Mouse (Mus musculus): ENCODE measurements around the gene Zc3h12a. TPM values are rescaled to one million over a fixed set of nuclear protein-coding genes. Genes with fewer than 3 reads are reported as not detected.

The Zc3h12a gene
- polyA plus RNA-seq, 1 experiment from 2014 or later, result 0.30 TPM

DNA sequence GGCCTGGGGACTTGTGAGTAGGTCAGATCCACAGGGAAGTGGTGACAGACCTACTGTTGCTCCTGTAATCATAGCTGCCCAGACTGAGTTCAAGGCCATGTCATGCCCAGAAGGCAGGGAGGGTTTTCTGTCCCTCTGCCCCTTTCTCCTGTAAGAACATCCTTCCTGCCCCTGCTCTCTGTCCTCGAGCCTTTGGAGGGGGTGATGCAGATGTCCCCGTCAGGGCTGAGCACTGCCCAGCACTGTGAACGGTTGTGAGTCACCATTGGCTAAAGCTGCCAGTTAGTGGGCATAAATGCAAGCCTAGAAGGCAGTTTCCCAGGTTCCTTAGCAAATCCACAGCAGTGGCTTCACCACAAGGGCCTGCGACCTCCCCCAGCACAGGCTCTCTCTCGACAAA is 34.6 kb downstream of the Zc3h12a start:
- peaks cover 76% of the 10 kb centered on the region for H3K36me3 ChIP-seq
- no peak overlapping the region for H3K27ac ChIP-seq (replicated peaks)
- 0 out of 2 replicates have a peak, but pooled peaks cover 3% of the 10 kb centered on the region for H3K9me3 ChIP-seq (replicated peaks)
- H3K27me3 ChIP-seq (ENCODE audit: low read depth, poor library complexity, severe bottlenecking), result no peaks in the 10 kb centered on the region
- 90% methylated on average over 5 of the region's 5 CpGs for WGBS
- H3K4me3 ChIP-seq, result no peak overlapping the region
- no peaks in the 10 kb centered on the region for H3K4me1 ChIP-seq
- no peak for DNase-seq (ENCODE audit: low spot score)

DNA sequence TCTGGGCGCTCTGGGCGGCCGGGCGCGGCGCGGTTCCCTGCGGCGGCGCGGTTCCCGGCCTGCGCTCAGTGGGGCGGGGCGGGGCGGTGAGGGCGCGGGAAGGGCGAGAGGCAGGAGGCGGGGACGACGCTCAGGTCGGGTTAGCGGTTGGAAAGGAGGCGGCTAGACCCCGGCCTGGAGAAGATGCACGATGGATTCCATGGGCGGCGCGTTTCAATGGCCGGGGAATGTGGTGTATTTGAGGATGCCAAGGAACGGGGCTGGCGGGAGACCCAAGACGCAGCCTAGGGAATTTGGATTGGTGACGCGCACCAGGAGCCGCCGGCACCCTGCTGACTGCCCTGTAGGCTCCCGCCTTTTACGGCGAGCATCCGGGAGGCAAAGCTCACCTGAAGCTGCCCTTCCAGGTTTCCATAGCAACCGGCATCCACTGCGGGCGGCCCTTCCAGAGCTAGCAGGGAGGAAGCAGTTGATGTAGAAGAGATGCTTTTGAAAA is 42.2 kb downstream of the Zc3h12a start:
- Histone ChIP-seq H3K27ac (replicated peaks) (peak overlapping the region; percentile 99), H3K9me3 (replicated peaks) (no peaks in the 10 kb centered on the region), H3K36me3 (peaks cover 54% of the 10 kb centered on the region), H3K4me3 (peak overlapping the region; percentile 93), H3K4me1 (peaks cover 30% of the 10 kb centered on the region), H3K27me3 (ENCODE audit: low read depth, poor library complexity, severe bottlenecking) (no peaks in the 10 kb centered on the region)
- under 1% methylated on average over 45 of the region's 45 CpGs for WGBS
- DNase-seq (ENCODE audit: low spot score), result no peak

DNA sequence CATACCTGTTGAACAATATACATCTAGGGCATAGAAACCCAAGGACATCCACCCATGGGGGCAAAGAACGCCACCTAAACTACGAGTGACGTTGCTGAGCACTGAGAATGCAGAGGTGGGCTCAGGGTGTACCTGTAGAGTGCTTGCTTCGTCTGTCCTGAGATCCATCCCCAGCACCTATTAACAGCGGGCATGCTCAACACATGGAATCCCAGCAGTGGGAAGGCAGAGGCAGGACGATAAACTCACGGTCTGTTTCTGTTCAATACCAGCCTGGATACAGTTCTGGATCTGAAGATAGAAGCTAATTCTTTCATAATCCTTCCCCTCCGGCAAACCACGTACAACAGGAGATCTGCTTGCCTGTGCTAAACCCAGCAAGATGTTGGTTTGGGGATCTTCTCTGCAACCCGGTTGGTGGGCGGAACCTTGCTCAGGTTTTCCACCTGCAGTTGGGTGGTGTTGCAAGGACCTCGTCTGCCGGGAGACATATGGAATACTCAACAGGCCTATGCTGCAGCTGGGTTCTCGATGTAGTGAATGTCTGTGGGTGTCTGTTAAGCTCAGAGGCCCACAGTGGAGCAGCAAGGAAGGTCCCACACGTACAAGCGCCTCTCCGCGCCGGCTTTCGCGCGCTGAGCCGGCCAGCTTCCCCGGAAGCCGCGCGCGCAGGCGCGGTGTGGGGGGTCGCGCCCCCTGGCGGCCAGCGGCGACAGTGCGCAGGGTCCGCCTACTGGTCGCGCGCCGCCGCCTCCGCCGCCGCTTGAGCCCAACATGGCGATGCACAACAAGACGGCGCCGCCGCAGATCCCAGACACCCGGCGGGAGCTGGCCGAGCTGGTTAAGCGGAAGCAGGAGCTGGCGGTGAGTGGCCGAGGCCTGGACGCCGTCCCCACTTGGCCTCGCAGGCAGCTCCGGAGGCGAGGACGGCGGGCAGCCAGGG is 43.0 kb downstream of the Zc3h12a start, which contains the start of gene Meaf6:
Meaf6 (plus strand) TSS at position 732 of the 943 bp plus-strand sequence.
- Histone ChIP-seq H3K4me1 (peaks cover 30% of the 10 kb centered on the region), H3K27me3 (ENCODE audit: low read depth, poor library complexity, severe bottlenecking) (no peaks in the 10 kb centered on the region), H3K4me3 (peak within 1 kb of the TSS; percentile 93), H3K36me3 (peaks cover 47% of the 10 kb centered on the region), H3K9me3 (replicated peaks) (no peaks in the 10 kb centered on the region), H3K27ac (replicated peaks) (peak within 1 kb of the TSS; percentile 99)
- WGBS, result 1% methylated on average over 63 of the region's 63 CpGs
- peak; percentile 93 for DNase-seq (ENCODE audit: low spot score)

DNA sequence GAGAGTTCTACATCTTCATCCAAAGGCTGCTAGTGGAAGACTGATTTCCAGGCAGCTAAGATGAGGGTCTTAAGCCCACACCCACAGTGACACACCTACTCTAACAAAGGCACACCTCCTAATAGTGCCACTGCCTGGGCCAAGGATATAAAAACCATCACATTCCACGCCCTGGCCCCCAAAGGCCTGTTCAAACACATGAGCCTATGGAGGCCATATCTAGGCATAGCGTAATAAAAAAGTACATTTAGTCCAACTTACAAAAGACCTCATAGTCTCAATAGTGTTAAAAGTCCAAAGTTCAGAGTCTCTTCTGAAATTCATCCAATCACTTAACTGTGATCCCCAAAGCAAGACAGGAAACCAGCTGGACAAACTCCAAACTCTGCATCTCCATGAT is 48.9 kb downstream of the Zc3h12a start:
- Histone ChIP-seq H3K4me1 (peaks cover 6% of the 10 kb centered on the region), H3K27ac (replicated peaks) (no peak overlapping the region), H3K27me3 (ENCODE audit: low read depth, poor library complexity, severe bottlenecking) (no peaks in the 10 kb centered on the region), H3K36me3 (peaks cover 71% of the 10 kb centered on the region), H3K9me3 (replicated peaks) (no peaks in the 10 kb centered on the region), H3K4me3 (no peak overlapping the region)
- no peak for DNase-seq (ENCODE audit: low spot score)
- WGBS, result 92% methylated on average over 2 of the region's 2 CpGs

DNA sequence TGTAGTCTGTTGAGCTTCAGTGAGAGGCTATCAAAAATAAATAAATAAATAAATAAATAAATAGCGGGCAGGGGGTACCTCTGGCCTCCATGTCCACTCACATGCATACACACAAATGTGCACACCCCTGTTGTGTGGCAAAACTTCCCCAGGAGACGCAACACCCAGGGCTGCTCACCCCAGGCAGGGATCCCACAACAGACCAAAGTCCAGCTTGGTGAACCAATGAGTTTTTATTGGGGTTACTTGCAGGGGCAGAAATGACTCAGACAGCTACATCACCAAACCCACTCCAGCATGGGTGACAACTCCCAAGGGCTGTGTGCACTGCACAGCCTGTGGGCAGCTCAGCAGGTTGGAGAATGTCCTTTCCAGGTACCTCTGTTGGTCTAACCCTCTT is 49.9 kb downstream of the Zc3h12a start:
- no peak overlapping the region for H3K4me3 ChIP-seq
- H3K4me1 ChIP-seq, result no peaks in the 10 kb centered on the region
- H3K36me3 ChIP-seq, result peaks cover 81% of the 10 kb centered on the region
- H3K27me3 ChIP-seq (ENCODE audit: low read depth, poor library complexity, severe bottlenecking), result no peaks in the 10 kb centered on the region
- no peak for DNase-seq (ENCODE audit: low spot score)
- no peaks in the 10 kb centered on the region for H3K9me3 ChIP-seq (replicated peaks)
- WGBS, result 88% methylated on average over 2 of the region's 2 CpGs
- no peak overlapping the region for H3K27ac ChIP-seq (replicated peaks)

Other genes with a start within 250 kb of the Zc3h12a start
- gene Epha10, start 246.9 kb downstream of the Zc3h12a start, polyA plus RNA-seq (2016; fragmentation: Nextera tagmentation; extraction: Ambion mirVana), result 5.1 and 7.9 TPM in 2 replicates
- 17.4 and 18.9 TPM in 2 replicates for gene 9930104L06Rik, start 190.8 kb downstream of the Zc3h12a start, polyA plus RNA-seq (2016; fragmentation: Nextera tagmentation; extraction: Ambion mirVana)
- gene Cdca8, start 188.5 kb downstream of the Zc3h12a start, polyA plus RNA-seq (2016; fragmentation: Nextera tagmentation; extraction: Ambion mirVana), result 271 and 298 TPM in 2 replicates
- gene Rspo1, start 141.4 kb downstream of the Zc3h12a start, polyA plus RNA-seq (2016; fragmentation: Nextera tagmentation; extraction: Ambion mirVana), result 11.0 and 16.4 TPM in 2 replicates
- 92.1 TPM in 2 replicates for gene Gnl2, start 111.3 kb downstream of the Zc3h12a start, polyA plus RNA-seq (2016; fragmentation: Nextera tagmentation; extraction: Ambion mirVana)
- gene Dnali1, start 62.1 kb downstream of the Zc3h12a start, polyA plus RNA-seq (2016; fragmentation: Nextera tagmentation; extraction: Ambion mirVana), result 0.32 and 0.56 TPM in 2 replicates
- 31.4 and 32.3 TPM in 2 replicates for gene Snip1, start 61.2 kb downstream of the Zc3h12a start, polyA plus RNA-seq (2016; fragmentation: Nextera tagmentation; extraction: Ambion mirVana)
- 86.3 and 88.2 TPM in 2 replicates for gene Meaf6, start 42.7 kb downstream of the Zc3h12a start, polyA plus RNA-seq (2016; fragmentation: Nextera tagmentation; extraction: Ambion mirVana)

All from midbrain, embryonic 10.5 days (tissue).